Mouse (Mus musculus) thymus, adult 2 months (tissue): ENCODE data around the gene Ffar2.

Experiments
- CTCF ChIP-seq: fragments of 200-500 bp; IDR thresholded peaks from 2 replicates; pipeline ENCODE4 v1.5.1; 2012; ENCODE audit warnings: mild to moderate bottlenecking, control low read depth, low read length, moderate library complexity, borderline replicate concordance; ENCODE audit not compliant: control insufficient read depth, poor library complexity, insufficient read depth; ENCODE audit errors: extremely low read depth
- POLR2A ChIP-seq: fragments of 200-500 bp; IDR thresholded peaks from 2 replicates; pipeline ENCODE4 v1.6.1; 2012; ENCODE audit warnings: mild to moderate bottlenecking, low read length, control low read depth, moderate library complexity; ENCODE audit not compliant: control insufficient read depth, poor library complexity, insufficient read depth; ENCODE audit errors: extremely low read depth

DNA sequence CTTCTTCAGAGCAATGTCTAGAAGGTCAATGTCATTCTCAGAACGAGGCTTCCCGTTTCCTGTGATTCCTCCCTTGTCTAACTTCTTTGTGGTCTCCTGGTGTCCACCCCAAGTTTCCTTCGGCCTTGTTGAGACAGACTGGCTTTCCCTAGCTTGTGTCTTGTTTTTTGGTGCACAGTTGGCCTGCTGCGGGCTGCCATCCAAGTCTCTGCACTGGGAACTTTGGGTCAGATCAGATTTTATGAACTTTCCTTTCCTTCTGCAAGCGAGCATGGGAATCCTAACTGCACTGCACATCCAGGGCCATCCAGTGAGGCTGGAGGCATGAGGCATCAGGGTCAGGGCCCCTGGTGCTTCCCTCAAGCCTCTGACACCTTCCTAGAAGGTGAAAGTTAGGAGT lies 2.0 kb downstream of the Ffar2 start:
- no peak for TF ChIP-seq CTCF
- no peak for TF ChIP-seq POLR2A
